Mouse (Mus musculus) erythroblast, embryonic 14.5 days (primary cell): Measurements from ENCODE around the gene Aen.

Source experiments
- GATA1 ChIP-seq: IDR thresholded peaks from 2 replicates; pipeline ENCODE4 v1.6.1; 2012; ENCODE audit warnings: low read length, inconsistent platforms, mixed read lengths
- TAL1 ChIP-seq: IDR thresholded peaks from 3 replicates; pipeline ENCODE4 v1.6.1; 2012; ENCODE audit warnings: low read length, inconsistent platforms, mixed read lengths

DNA sequence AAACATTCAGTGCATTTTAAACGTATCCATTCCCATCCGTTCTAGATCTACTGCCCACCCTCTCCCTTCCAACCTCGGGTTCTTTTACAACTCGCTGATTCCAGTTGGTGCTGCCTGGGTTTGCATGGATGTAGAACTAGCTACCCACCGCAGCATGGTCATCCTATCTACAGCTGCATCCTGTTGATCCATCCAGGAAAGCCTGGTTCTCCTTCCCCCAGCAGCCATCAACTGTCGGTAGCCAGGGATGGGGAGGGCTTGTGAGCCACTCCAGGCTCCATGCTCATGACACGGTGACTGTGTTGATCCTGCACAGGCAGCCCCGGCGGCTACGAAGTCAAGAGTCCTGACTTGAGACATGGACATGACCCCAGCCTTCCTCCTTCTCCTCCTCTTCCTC lies 1.7 kb upstream of the Aen start:
- TF ChIP-seq TAL1 (no peak), GATA1 (no peak)
